Mouse (Mus musculus) heart, embryonic 14.5 days (tissue): ENCODE measurements around the gene Cstad. TPM values are rescaled to one million over a fixed set of nuclear protein-coding genes. Genes with fewer than 3 reads are reported as not detected.

ENCODE experiments used
- ATAC-seq: fragments of 200-750 bp; cut with Nextera tagmentation; 2 replicates; pipeline ENCODE4 v1.8.0; 2017; ENCODE audit warnings: low read depth, moderate TSS enrichment; ENCODE audit not compliant: insufficient number of reproducible peaks, insufficient read depth, low FRiP score
- H3K27ac ChIP-seq, 2 experiments: fragments of 200-500 bp in 1 of 2; fragments of 300-500 bp in 1 of 2; sonication (generic) in 1 of 2; replicated peaks in 1 of 2; 2 replicates each; pipeline ENCODE4 v1.5.1; 2012 to 2014; ENCODE audit warnings: low read depth in 2 of 2, low read length in 2 of 2, control low read depth in 1 of 2, mild to moderate bottlenecking in 1 of 2, mixed read lengths in 1 of 2; ENCODE audit not compliant: control insufficient read depth in 1 of 2, insufficient read depth in 1 of 2
- H3K27me3 ChIP-seq: fragments of 300-500 bp; sonication (generic); 2 replicates; pipeline ENCODE4 v1.6.1; 2014; ENCODE audit warnings: mild to moderate bottlenecking, low read length, control low read depth; ENCODE audit not compliant: control insufficient read depth, insufficient read depth
- H3K36me3 ChIP-seq: fragments of 300-500 bp; sonication (generic); 2 replicates; pipeline ENCODE4 v1.6.1; 2014; ENCODE audit warnings: mild to moderate bottlenecking, control low read depth, low read length, mixed read lengths; ENCODE audit not compliant: control insufficient read depth, insufficient read depth
- H3K4me1 ChIP-seq, 2 experiments: fragments of 200-500 bp in 1 of 2; fragments of 300-500 bp in 1 of 2; sonication (generic) in 1 of 2; 2 replicates each; pipeline ENCODE4 v1.6.1; 2012 to 2014; ENCODE audit warnings: low read length in 2 of 2, control low read depth in 1 of 2, mixed read lengths in 1 of 2; ENCODE audit not compliant: control insufficient read depth in 2 of 2, insufficient read depth in 2 of 2
- H3K4me2 ChIP-seq: fragments of 300-500 bp; sonication (generic); 2 replicates; pipeline ENCODE4 v1.6.1; 2014; ENCODE audit warnings: mild to moderate bottlenecking, low read length
- H3K4me3 ChIP-seq, 2 experiments: fragments of 200-500 bp in 1 of 2; fragments of 300-500 bp in 1 of 2; sonication (generic) in 1 of 2; 2 replicates each; pipeline ENCODE4 v1.5.1; 2012 to 2014; ENCODE audit warnings: low read length in 2 of 2, mild to moderate bottlenecking in 2 of 2, control low read depth in 1 of 2, low read depth in 1 of 2, moderate library complexity in 1 of 2; ENCODE audit not compliant: control insufficient read depth in 1 of 2, insufficient read depth in 1 of 2
- H3K9ac ChIP-seq: fragments of 300-500 bp; sonication (generic); 2 replicates; pipeline ENCODE4 v1.6.1; 2014; ENCODE audit warnings: mild to moderate bottlenecking, low read length
- H3K9me3 ChIP-seq: fragments of 300-500 bp; sonication (generic); 2 replicates; pipeline ENCODE4 v1.6.1; 2016; ENCODE audit warnings: low read length, control low read depth; ENCODE audit not compliant: control insufficient read depth
- WGBS: fragments of 180-500 bp; shearing (Covaris S2); extraction: QIAGEN DNeasy Blood & Tissue Kit; methylation state at CpG from one replicate; pipeline ENCODE4 v1.1.7; 2014; 5-methylcytosine and 5-hydroxymethylcytosine counted together
- polyA plus RNA-seq: library from polyadenylated mRNA; unstranded; fragments of >200 nt; fragmentation: Nextera tagmentation; extraction: Ambion mirVana; gene quantifications from 2 replicates; pipeline ENCODE4 v1.2.1, GENCODE M21; 2014

Cstad gene
- polyA plus RNA-seq, 1 experiment from 2014 or later = 3.8 TPM

DNA sequence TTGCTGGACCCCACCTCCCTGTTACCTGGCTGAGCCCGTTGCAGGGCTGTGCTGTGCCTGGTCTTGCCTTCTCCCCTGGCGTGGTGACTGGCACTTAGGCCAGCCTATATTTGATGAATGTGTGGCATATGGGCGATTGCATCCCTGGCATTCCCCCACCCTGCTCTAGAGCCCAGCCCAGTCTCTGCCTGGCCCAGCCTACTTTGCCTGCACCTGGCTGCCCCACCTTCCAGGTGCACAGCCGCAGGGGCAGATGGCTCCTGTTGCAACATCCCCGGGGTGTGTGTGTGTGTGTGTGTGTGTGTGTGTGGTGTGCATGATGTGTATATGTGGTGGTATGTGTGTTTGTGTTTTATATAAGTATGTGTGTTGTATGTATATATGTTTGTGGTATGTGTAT, 38.3 kb upstream of the Cstad start:
- no peak overlapping the region for H3K27ac ChIP-seq
- no peak for ATAC-seq

DNA sequence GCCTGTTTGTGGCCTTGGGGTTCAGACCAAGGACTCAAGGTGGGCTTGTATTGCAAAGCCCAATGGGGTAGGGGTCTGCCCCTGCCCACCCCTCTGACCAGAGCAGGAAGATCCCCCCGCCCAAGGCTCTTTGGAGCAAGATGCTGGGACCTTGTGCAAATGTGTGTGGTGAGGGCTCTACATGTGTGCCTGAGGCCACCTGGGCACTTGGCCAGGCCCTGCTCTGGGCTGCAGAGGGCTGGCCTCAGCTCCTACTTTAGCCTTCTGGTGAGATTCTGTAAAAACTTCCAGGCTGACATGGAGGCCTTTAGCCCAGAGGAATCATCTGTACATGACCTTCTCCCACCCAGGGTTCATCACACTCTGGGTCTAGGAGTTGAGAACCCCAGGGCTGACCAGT, 35.3 kb upstream of the Cstad start:
- no peak for ATAC-seq
- Histone ChIP-seq H3K9me3 (no peaks in the 10 kb centered on the region), H3K27ac (no peak overlapping the region), H3K4me3 (no peak overlapping the region), H3K9ac (no peak overlapping the region), H3K36me3 (no peaks in the 10 kb centered on the region), H3K27me3 (no peaks in the 10 kb centered on the region), H3K4me2 (no peak overlapping the region), H3K4me1 (no peaks in the 10 kb centered on the region; a peak in 1 of 4 replicates)
- WGBS = 93% methylated on average over 1 of the region's 1 CpGs

More for the DNA sequence above, 38.3 kb upstream of the Cstad start:
- H3K9ac ChIP-seq = no peak overlapping the region
- no peaks in the 10 kb centered on the region for H3K27me3 ChIP-seq
- no peak overlapping the region for H3K4me3 ChIP-seq
- no peaks in the 10 kb centered on the region for H3K9me3 ChIP-seq
- H3K4me1 ChIP-seq = peaks cover 0 to 5% of the 10 kb centered on the region in 2 experiments; a peak in 3 of 4 replicates
- WGBS = 89% methylated on average over 5 of the region's 5 CpGs
- no peaks in the 10 kb centered on the region for H3K36me3 ChIP-seq
- no peak overlapping the region for H3K4me2 ChIP-seq

DNA sequence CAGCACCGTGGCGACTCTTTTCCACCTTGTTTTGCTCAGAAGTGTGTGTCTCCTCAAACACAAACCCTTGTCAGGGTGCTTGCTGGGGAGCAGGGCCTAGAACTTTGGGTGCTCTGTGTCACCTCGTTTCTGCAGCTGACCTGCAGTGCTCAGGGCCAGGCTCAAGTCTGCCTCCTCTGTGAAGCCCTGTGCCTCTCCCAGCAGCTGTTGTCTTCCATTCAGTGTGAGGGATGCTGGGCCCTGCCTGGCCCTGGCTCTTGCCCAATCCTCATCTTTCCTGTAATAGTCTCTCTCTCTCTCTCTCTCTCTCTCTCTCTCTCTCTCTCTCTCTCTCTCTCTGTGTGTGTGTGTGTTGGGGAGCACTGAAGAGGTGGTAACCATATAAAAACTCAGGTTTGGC, 32.3 kb upstream of the Cstad start:
- Histone ChIP-seq H3K4me1 (peaks cover 6 to 8% of the 10 kb centered on the region in 2 experiments), H3K27me3 (no peaks in the 10 kb centered on the region), H3K9ac (no peak overlapping the region), H3K9me3 (no peaks in the 10 kb centered on the region), H3K4me3 (no peak overlapping the region), H3K36me3 (no peaks in the 10 kb centered on the region), H3K4me2 (no peak overlapping the region), H3K27ac (no peak overlapping the region)
- ATAC-seq = no peak
- WGBS = 72% methylated on average over 3 of the region's 3 CpGs

DNA sequence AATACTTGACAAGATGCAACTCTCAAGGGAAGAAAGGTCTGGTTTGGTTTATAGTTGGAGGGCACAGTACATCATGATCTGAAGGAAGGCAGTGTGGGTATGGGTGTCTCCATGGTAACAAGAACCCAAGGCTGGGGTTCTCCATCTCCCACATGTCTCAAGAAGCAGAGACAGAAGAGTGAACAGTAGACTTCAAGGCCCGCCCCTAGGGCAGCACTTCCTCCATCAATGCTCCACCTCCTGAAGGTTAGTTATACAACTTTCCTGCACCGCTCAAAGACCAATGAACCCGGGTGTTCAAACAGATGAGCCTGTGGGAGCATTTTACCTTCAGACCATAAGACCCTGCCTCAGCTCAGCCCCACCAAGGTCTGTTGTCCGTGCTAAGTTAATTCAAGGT, 23.2 kb upstream of the Cstad start:
- peaks cover 6 to 8% of the 10 kb centered on the region in 2 experiments for H3K4me1 ChIP-seq
- H3K36me3 ChIP-seq = no peaks in the 10 kb centered on the region
- H3K9me3 ChIP-seq = no peaks in the 10 kb centered on the region
- 85% methylated on average over 4 of the region's 4 CpGs for WGBS
- no peak overlapping the region for H3K4me3 ChIP-seq
- no peak overlapping the region for H3K9ac ChIP-seq
- H3K4me2 ChIP-seq = no peak overlapping the region
- no peak overlapping the region for H3K27ac ChIP-seq
- no peak for ATAC-seq
- H3K27me3 ChIP-seq = no peaks in the 10 kb centered on the region

DNA sequence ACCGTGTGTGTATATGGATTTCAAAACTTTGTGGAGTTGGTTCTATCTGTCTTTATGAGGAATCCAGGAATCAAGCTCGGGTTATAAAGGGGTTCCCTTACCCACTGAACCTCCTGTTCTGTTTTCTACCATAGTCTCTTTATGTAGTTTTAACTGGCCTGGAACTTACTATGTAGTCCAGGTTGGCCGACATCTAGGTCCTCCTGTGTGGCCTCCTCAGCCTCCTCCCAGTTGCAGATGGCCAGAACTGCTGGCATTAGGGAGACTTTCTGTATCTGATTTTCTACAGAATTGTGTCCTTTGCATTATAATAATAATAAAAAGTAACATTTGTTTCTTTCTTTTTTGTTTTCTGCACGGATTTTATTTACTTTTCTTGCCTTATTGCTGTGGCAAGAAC, 21.3 kb upstream of the Cstad start:
- Histone ChIP-seq H3K27me3 (no peaks in the 10 kb centered on the region), H3K36me3 (no peaks in the 10 kb centered on the region), H3K4me2 (no peak overlapping the region), H3K27ac (no peak overlapping the region), H3K4me1 (no peaks in the 10 kb centered on the region), H3K4me3 (no peak overlapping the region), H3K9ac (no peak overlapping the region), H3K9me3 (no peaks in the 10 kb centered on the region)
- 86% methylated on average over 4 of the region's 4 CpGs for WGBS
- no peak for ATAC-seq

DNA sequence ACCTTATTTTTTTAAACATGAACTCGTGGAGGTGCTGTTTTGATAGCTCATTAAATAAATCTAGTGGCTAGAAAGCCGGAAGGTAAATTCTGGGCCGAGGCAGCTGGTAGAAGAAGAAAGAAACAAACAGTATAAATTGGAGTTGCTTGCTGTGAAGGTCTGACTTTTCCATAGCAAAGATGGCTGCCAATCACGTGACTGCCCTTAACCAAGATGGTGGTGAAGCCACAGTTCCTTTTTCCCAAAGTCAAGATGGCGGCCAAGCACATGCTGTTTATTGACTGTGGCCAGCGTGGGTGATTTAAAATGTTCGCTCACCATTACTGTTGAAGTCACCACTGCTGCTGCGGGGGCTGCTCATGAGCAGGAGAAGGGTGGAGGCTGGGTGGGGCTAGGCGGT, 17.8 kb upstream of the Cstad start:
- Histone ChIP-seq H3K4me3 (no peak overlapping the region), H3K9ac (no peak overlapping the region), H3K27me3 (no peaks in the 10 kb centered on the region), H3K36me3 (no peaks in the 10 kb centered on the region), H3K4me2 (no peak overlapping the region), H3K27ac (no peak overlapping the region), H3K4me1 (no peaks in the 10 kb centered on the region), H3K9me3 (peaks cover 7% of the 10 kb centered on the region)
- 86% methylated on average over 9 of the region's 9 CpGs for WGBS
- ATAC-seq = no peak

DNA sequence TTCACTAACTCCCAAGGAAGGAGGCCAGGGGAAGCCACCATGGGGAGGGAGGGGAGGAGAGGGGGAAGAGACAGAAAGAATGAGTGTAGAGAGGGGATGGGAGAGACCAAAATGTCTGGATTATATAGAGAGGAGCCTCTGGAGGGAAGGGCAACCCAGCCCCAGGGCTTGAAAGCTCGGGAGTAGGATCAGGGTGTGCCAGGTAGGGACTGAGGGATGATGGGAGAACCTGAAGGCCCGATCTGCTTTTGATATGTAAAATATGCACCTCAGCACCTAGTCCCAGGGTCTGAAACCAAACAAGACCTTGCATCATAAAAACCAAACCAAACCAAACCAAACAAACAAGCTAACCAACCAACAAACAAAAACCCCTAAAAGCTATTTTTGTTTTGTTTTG, 16.8 kb upstream of the Cstad start:
- 58% methylated on average over 2 of the region's 2 CpGs for WGBS
- Histone ChIP-seq H3K36me3 (no peaks in the 10 kb centered on the region), H3K27ac (no peak overlapping the region)

DNA sequence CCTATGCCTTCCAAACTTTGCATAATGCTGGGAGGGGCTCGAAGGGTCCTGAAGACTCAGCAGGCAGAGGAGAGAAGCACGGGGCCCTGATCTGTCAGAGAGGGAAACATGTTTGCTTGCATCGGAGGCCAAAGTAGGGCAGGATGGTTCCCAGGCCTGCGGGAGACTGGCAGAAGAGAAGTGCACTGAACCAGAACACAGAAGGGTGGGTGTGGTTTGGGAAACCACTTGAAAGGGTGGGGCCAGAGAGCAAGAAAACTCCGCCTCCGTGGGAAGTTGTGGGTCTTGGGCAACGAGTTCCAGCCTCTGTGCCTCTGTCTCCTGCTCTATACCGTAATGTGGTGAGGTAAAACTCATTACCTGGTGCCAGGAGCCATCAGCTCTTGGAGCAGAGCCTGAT, 7.7 kb upstream of the Cstad start:
- H3K36me3 ChIP-seq = no peaks in the 10 kb centered on the region
- H3K4me1 ChIP-seq = peaks cover 4 to 8% of the 10 kb centered on the region in 2 experiments; a peak in 3 of 4 replicates
- no peak for ATAC-seq
- H3K9me3 ChIP-seq = peaks cover under 1% of the 10 kb centered on the region; the same call in 1 of the 2 replicates
- H3K27ac ChIP-seq = no peak overlapping the region
- H3K4me2 ChIP-seq = no peak overlapping the region
- H3K9ac ChIP-seq = 0 out of 2 replicates have a peak overlapping the region, but pooled peaks have one; percentile 30
- H3K27me3 ChIP-seq = no peaks in the 10 kb centered on the region
- 45% methylated on average over 8 of the region's 8 CpGs for WGBS
- no peak overlapping the region for H3K4me3 ChIP-seq

More for the DNA sequence above, 16.8 kb upstream of the Cstad start:
- Histone ChIP-seq H3K4me2 (no peak overlapping the region), H3K4me1 (no peaks in the 10 kb centered on the region), H3K27me3 (no peaks in the 10 kb centered on the region), H3K9me3 (peaks cover 9% of the 10 kb centered on the region), H3K9ac (no peak overlapping the region), H3K4me3 (no peak overlapping the region)
- ATAC-seq = no peak
